In genomic region chr11:97280216-97280861, GRCm38 (mm10) we compare ENCODE assay signal across 8 mouse cellular contexts. TPM values are rescaled to one million over a fixed set of nuclear protein-coding genes. Genes with fewer than 3 reads are reported as not detected.
DNase-seq lines count a peak whose midpoint lies in the region.

Gene Npepps, minus strand, starts transcription at chr11:97280638.

- under 1% methylated on average over 56 of the region's 83 CpGs for WGBS in hindbrain, embryonic 10.5 days

- H3K36me3 ChIP-seq in hindbrain, embryonic 10.5 days, result no peaks in the 10 kb centered on the region

- no peaks in the 10 kb centered on the region for H3K9me3 ChIP-seq in hindbrain, embryonic 10.5 days

- no peaks in the 10 kb centered on the region for H3K27me3 ChIP-seq in hindbrain, embryonic 10.5 days (ENCODE audit: insufficient read depth, poor library complexity, severe bottlenecking)

- peak within 1 kb of the TSS; percentile 99 for H3K4me3 ChIP-seq in hindbrain, embryonic 10.5 days

- DNase-seq in NIH3T3 (ENCODE audit: low read depth), result peak; percentile 87
- peak; percentile 79 for DNase-seq in cerebellum, adult 9-10 months
- peak in 1 of 2 experiments; percentile 61 for DNase-seq in frontal cortex, adult 2 months (ENCODE audit: extremely low spot score in 1 of 2, low spot score in 1 of 2)
- peak; percentile 82 for DNase-seq in hindbrain, embryonic 10.5 days (ENCODE audit: low spot score)
- peak; percentile 57 to 68 for DNase-seq in layer of hippocampus, postnatal 14 days (ENCODE audit: low spot score in 2 of 2)
- peak; percentile 79 for DNase-seq in lung, postnatal 14 days
- peak; percentile 82 for DNase-seq in ovary, postnatal 36 days (ENCODE audit: low spot score)
- peak; percentile 86 for DNase-seq in thymus, postnatal 25 days

- peaks cover 26% of the 10 kb centered on the region for H3K4me1 ChIP-seq in hindbrain, embryonic 10.5 days (replicated peaks)

- H3K27ac ChIP-seq in hindbrain, embryonic 10.5 days, result peak within 1 kb of the TSS; percentile 99

RNA-seq across cellular contexts. Expression of gene Npepps, which starts in this region (rescaled TPM):
- 82.1 and 103 TPM in 2 replicates for polyA plus RNA-seq in frontal cortex, adult 2 months (2012; rRNA removed)
- 98.7 and 103 TPM in 2 replicates for polyA plus RNA-seq in hindbrain, embryonic 10.5 days (2016; fragmentation: Nextera tagmentation; extraction: Ambion mirVana)
- 100 to 1,000 TPM; 138 TPM for total RNA-seq in layer of hippocampus, postnatal 14 days (2021)
